Mouse (Mus musculus) hindbrain, embryonic 14.5 days (tissue): Measurements from ENCODE around the gene Ift52. TPM values are rescaled to one million over a fixed set of nuclear protein-coding genes. Genes with fewer than 3 reads are reported as not detected.

ENCODE experiments used
- ATAC-seq: fragments of 200-750 bp; cut with Nextera tagmentation; 2 replicates; pipeline ENCODE4 v1.8.0; 2017; ENCODE audit warnings: moderate number of reproducible peaks, mild to moderate bottlenecking, moderate TSS enrichment, moderate library complexity; ENCODE audit not compliant: low FRiP score
- DNase-seq: peaks from one replicate; pipeline ENCODE4 v3.0.0-alpha.2; 2015; ENCODE audit warnings: low spot score
- H3K27ac ChIP-seq: fragments of 300-500 bp; sonication (generic); 2 replicates; pipeline ENCODE4 v1.5.1; 2014; ENCODE audit warnings: mild to moderate bottlenecking, moderate library complexity
- H3K27me3 ChIP-seq: fragments of 300-500 bp; sonication (generic); 2 replicates; pipeline ENCODE4 v1.6.1; 2014; ENCODE audit warnings: mild to moderate bottlenecking, low read length, mixed read lengths; ENCODE audit not compliant: control insufficient read depth, insufficient read depth
- H3K36me3 ChIP-seq: fragments of 300-500 bp; sonication (generic); replicated peaks from 2 replicates; pipeline ENCODE4 v1.6.1; 2014; ENCODE audit not compliant: control insufficient read depth, insufficient read depth
- H3K4me1 ChIP-seq: fragments of 300-500 bp; sonication (generic); replicated peaks from 2 replicates; pipeline ENCODE4 v1.6.1; 2014; ENCODE audit warnings: antibody characterized with exemption, low read length, mixed read lengths; ENCODE audit not compliant: control insufficient read depth, insufficient read depth
- H3K4me2 ChIP-seq: fragments of 300-500 bp; sonication (generic); replicated peaks from 2 replicates; pipeline ENCODE4 v1.6.1; 2014; ENCODE audit warnings: mild to moderate bottlenecking, moderate library complexity
- H3K4me3 ChIP-seq: fragments of 300-500 bp; sonication (generic); replicated peaks from 2 replicates; pipeline ENCODE4 v1.5.1; 2014; ENCODE audit warnings: mild to moderate bottlenecking, low read length
- H3K9ac ChIP-seq: fragments of 300-500 bp; sonication (generic); 2 replicates; pipeline ENCODE4 v1.6.1; 2014
- H3K9me3 ChIP-seq: fragments of 300-500 bp; sonication (generic); 2 replicates; pipeline ENCODE4 v1.6.1; 2016; ENCODE audit warnings: low read length; ENCODE audit not compliant: control insufficient read depth
- WGBS: fragments of 180-500 bp; shearing (Covaris S2); extraction: QIAGEN DNeasy Blood & Tissue Kit; methylation state at CpG from one replicate; pipeline ENCODE4 v1.1.7; 2014; 5-methylcytosine and 5-hydroxymethylcytosine counted together
- polyA plus RNA-seq: library from polyadenylated mRNA; unstranded; fragments of >200 nt; fragmentation: Nextera tagmentation; extraction: Ambion mirVana; gene quantifications from 2 replicates; pipeline ENCODE4 v1.2.1, GENCODE M21; 2014

The Ift52 gene
- polyA plus RNA-seq, 1 experiment from 2014 or later: 38.2 TPM

DNA sequence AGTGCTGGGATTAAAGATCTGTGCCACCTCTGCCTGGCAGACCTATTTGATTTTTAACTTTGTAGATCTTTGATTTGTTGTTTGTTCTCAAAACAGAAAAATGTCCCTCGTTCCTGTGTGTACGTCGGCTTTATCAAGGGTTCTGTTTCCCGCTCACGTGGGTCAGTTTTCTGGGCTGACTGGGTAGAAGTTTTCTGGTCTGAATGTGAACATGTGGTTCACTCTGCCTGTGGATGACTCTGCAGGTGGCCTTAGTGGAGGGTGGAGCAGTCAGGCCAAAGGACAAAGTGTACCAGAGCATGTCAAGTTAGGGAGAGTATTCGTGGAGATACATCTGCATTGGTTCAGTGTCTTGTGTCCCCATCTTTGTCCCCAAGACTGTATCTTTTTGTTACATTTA lies 32.8 kb upstream of the Ift52 start:
- DNase-seq: no peak
- Histone ChIP-seq H3K27ac (no peak overlapping the region), H3K4me1 (no peaks in the 10 kb centered on the region), H3K9ac (no peak overlapping the region), H3K9me3 (no peaks in the 10 kb centered on the region), H3K36me3 (no peaks in the 10 kb centered on the region), H3K4me3 (no peak overlapping the region), H3K4me2 (no peak overlapping the region), H3K27me3 (no peaks in the 10 kb centered on the region)
- ATAC-seq: no peak
- whole genome bisulfite sequencing: 93% methylated on average over 6 of the region's 6 CpGs

DNA sequence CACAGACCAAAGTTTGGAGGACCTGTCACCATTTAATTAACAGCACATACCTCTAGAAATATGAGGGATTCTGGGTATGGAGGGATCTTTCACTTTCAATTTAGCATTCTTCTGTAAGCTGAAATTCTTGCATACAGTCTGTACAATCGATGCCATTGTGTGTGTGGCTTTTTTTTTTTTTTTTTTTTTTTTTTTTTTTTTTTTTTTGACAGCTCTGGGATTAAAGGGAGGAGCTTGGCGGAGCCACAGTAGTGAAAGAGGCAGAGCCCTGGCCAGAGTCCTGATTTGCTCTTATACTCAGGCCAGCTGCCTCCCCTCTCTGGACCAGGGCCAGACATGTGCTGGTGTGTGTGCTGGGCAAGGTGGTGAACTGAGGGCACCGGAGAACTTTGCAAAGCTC lies 31.2 kb upstream of the Ift52 start:
- Histone ChIP-seq H3K27ac (no peak overlapping the region), H3K9me3 (no peaks in the 10 kb centered on the region), H3K27me3 (no peaks in the 10 kb centered on the region), H3K36me3 (no peaks in the 10 kb centered on the region), H3K4me2 (no peak overlapping the region), H3K4me1 (no peaks in the 10 kb centered on the region), H3K4me3 (no peak overlapping the region), H3K9ac (no peak overlapping the region)
- peak; percentile 57 for DNase-seq
- 59% methylated on average over 3 of the region's 3 CpGs for WGBS
- no peak for ATAC-seq

DNA sequence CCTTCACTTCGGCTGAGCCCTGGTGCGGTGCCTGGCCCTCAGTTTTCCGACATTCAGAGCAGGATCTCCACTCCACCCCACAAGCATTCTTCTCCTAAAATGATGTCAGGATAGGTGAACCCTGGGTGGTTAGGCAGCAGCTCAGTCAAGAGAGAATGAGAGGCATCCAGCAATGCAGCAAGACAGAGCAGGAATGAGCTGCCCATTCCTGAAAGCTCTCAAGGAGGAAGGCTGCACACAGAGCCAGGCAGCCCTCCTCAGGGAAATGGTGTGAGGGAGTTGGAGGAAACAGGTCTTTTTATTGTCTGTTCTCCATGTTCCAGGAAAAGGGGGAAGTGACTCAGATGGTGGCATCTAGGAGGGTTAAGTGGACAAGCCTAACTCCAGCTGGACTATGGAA lies 30.4 kb upstream of the Ift52 start:
- no peaks in the 10 kb centered on the region for H3K9me3 ChIP-seq
- no peak for DNase-seq
- H3K36me3 ChIP-seq: no peaks in the 10 kb centered on the region
- no peak overlapping the region for H3K27ac ChIP-seq
- no peaks in the 10 kb centered on the region for H3K4me1 ChIP-seq
- ATAC-seq: no peak
- 87% methylated on average over 3 of the region's 3 CpGs for WGBS
- H3K9ac ChIP-seq: no peak overlapping the region
- no peak overlapping the region for H3K4me3 ChIP-seq
- H3K4me2 ChIP-seq: no peak overlapping the region
- H3K27me3 ChIP-seq: no peaks in the 10 kb centered on the region

DNA sequence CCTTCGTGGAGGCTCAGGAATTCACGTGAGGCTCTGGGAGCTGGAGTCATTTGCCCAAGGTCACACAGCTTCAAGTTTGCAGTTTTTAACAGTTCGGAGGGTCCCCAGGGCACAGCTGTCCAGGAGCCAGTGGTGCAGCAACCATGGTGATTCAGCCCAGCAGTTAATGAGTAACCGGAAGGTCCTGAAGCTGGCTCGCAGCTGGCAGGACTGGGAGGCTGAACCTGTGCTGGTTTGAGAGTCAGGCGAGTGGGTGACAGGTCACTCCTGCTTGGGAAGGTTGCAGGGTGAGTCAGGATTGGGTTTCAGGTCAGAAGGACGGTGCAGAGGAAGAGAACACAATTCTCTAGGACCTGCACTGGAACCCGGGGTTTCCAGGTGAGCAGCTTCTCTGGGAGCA lies 29.9 kb upstream of the Ift52 start, which contains the start of gene Sgk2:
Gene Sgk2, plus strand, starts transcription at position 113 of the 400 bp plus-strand sequence.
- Histone ChIP-seq H3K4me3 (no peak within 1 kb of the TSS), H3K27me3 (no peaks in the 10 kb centered on the region), H3K4me1 (no peaks in the 10 kb centered on the region), H3K36me3 (no peaks in the 10 kb centered on the region), H3K9ac (no peak within 1 kb of the TSS), H3K27ac (no peak within 1 kb of the TSS), H3K9me3 (no peaks in the 10 kb centered on the region), H3K4me2 (no peak within 1 kb of the TSS)
- 56% methylated on average over 8 of the region's 8 CpGs for WGBS
- ATAC-seq (no peak), DNase-seq (no peak)

DNA sequence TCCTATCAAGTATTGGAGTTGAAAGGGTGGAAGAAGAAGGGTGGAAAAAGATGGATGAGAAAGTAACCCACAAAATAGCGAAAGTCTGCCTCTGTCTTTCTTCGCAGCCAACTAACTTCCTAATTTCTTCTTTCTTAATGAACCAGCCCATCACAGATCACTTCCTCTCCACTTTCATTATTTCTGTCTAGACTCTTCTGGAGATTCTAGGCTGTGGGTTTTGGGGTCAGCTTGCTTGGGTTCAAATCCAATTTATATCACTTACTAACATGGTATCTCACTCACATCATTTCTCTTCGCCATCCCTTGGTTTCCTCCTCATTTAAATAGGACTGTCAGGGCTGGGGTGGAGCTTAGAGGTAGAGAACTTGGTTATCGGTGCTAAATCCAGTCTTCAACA lies 28.9 kb upstream of the Ift52 start:
- no peaks in the 10 kb centered on the region for H3K27me3 ChIP-seq
- no peaks in the 10 kb centered on the region for H3K36me3 ChIP-seq
- H3K9me3 ChIP-seq: no peaks in the 10 kb centered on the region
- H3K4me2 ChIP-seq: no peak overlapping the region
- ATAC-seq: no peak
- no peak overlapping the region for H3K9ac ChIP-seq
- WGBS: 86% methylated on average over 4 of the region's 4 CpGs
- no peak overlapping the region for H3K4me3 ChIP-seq
- H3K4me1 ChIP-seq: no peaks in the 10 kb centered on the region
- H3K27ac ChIP-seq: no peak overlapping the region
- DNase-seq: no peak

DNA sequence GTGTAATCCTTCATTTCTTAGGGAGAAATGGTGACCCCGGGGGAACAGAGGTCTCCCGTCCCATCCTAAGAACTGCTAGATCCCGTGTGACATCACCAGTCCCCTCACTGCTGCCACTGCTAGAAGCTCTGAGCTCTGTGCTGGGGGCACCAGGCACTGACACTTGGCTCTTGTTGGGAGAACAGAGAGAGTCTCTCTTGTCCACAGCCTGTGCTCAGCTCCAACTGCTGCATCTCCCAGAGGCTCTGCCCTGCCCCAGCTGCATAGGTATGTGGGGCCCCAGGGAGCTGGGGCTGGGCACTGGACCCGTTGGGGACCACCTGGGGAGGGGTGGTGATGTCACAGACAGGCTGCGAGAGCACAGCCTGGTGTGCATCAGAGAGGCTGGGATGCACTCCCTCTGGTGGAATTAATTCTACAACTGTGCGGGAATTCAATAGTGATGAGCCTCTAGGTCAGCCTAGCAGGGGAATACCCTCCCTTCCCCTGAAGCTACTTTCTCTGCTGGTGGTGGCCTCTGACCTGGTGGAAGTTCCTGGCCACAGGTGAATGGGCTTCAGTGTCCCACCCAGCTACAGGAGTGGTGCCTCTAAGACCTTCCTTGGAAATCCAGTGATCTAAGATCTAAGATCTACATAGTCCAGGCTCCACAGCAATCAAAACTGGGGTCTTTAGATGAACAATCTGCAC lies 25.6 kb upstream of the Ift52 start:
- H3K9me3 ChIP-seq: no peaks in the 10 kb centered on the region
- H3K36me3 ChIP-seq: no peaks in the 10 kb centered on the region
- H3K9ac ChIP-seq: no peak overlapping the region
- H3K4me3 ChIP-seq: no peak overlapping the region
- ATAC-seq (no peak), DNase-seq (no peak)
- no peak overlapping the region for H3K4me2 ChIP-seq
- no peaks in the 10 kb centered on the region for H3K27me3 ChIP-seq
- no peak overlapping the region for H3K27ac ChIP-seq
- WGBS: 40% methylated on average over 6 of the region's 6 CpGs
- H3K4me1 ChIP-seq: no peaks in the 10 kb centered on the region

DNA sequence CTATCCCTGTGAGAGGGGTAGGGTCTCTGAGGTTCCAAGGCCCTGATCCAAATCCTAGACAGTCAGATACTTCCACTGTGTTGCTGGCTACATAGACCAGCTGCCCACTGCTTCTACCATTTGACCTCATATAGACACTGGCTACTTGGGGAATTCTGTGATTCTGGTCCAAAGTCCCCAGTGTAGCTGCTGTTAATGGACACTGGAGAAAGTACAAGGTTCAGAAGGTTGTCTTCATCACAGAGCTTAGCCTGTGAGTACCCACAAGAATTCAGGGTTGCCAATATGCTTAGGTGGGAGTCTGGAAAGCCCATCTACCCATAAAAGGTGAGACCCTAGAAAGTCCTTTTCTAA lies 25.1 kb upstream of the Ift52 start:
- Histone ChIP-seq H3K4me3 (no peak overlapping the region), H3K9me3 (no peaks in the 10 kb centered on the region), H3K4me1 (no peaks in the 10 kb centered on the region), H3K27me3 (no peaks in the 10 kb centered on the region), H3K4me2 (no peak overlapping the region), H3K27ac (no peak overlapping the region), H3K36me3 (no peaks in the 10 kb centered on the region), H3K9ac (no peak overlapping the region)
- ATAC-seq (no peak), DNase-seq (no peak)

DNA sequence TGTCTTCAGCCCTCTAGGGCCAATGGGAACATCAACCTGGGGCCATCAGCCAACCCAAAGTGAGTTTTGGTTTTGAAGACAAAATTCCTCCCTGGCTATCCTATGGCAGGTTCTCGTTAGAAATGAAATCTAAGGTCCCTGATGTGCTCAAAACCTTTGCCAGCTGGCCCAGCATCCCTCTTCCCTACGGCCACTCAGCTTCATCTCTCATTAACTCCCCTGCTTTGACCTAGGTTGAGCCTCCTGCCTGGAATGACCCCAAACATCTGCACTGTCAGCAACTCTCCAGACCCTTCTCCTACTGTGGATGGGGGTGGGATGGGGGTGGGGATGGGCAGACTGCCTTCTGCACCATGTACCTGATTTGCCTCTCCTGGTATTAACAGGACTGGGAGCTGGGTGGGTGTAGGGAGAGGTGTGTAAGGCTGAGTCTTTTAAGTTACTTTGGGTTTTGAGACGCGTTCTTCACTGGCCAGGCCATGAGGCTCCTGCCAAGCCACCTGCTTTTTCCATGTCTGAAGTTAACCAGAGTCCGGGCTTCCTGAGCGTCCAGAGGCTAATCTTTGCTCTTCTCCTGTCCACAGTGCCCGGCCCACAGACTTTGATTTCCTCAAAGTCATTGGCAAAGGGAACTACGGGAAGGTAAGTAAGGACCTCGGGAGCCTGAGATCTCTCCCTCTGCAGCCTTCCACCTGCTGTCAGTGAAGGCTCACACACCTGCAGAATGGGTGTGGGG lies 23.1 kb upstream of the Ift52 start:
- Histone ChIP-seq H3K4me1 (no peaks in the 10 kb centered on the region), H3K36me3 (no peaks in the 10 kb centered on the region), H3K4me3 (no peak overlapping the region), H3K27ac (no peak overlapping the region), H3K9me3 (no peaks in the 10 kb centered on the region), H3K27me3 (no peaks in the 10 kb centered on the region), H3K9ac (no peak overlapping the region), H3K4me2 (no peak overlapping the region)
- 83% methylated on average over 9 of the region's 9 CpGs for WGBS
- ATAC-seq (no peak), DNase-seq (no peak)

DNA sequence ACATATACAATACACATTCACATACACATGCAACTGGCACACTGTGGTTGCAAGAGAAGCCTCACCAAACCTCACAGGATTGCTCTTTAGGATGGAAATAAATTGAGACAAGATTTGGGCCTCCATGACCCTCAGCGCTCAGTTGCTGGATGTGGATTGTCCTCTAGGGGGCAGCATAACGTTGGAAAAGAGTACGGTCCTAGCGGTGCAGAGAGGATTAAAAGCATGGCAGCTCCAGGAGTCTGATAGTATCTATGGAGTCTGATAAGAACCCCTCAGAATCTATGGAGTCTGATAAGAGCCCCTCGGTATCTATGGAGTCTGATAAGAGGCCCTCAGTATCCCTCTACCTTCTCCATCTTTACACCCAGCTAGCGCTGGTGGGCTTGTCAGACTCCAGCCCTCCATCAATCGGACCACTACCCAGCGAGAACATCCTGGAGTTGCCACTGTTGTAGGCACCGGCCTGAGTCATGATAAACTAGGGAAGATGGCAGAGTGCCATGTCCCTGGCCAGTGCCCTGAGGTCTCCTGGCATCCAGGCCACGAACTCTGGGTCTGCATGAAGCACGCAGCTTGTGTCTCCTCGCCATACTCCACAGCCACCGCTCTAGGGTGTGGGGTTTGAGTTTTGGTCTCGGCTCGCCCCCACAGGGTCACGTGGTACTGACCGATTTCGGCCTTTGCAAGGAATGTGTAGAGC lies 18.5 kb upstream of the Ift52 start:
- WGBS: 40% methylated on average over 18 of the region's 18 CpGs
- 0 out of 2 replicates have a peak, but pooled peaks have one; percentile 65 for ATAC-seq

More for the DNA sequence above, 18.5 kb upstream of the Ift52 start:
- Histone ChIP-seq H3K4me2 (peak overlapping the region; percentile 15), H3K27me3 (no peaks in the 10 kb centered on the region), H3K9me3 (no peaks in the 10 kb centered on the region), H3K4me1 (no peaks in the 10 kb centered on the region), H3K36me3 (no peaks in the 10 kb centered on the region), H3K4me3 (no peak overlapping the region), H3K9ac (no peak overlapping the region), H3K27ac (no peak overlapping the region)
- DNase-seq: peak; percentile 84
